Mouse (Mus musculus): ENCODE results near the gene Spata13.

The Spata13 gene

GRCm38 (mm10) chr14:60784427-60785315 is 150.9 kb downstream of the Spata13 start, which contains the start of gene Mipep:
TSS of gene Mipep (plus strand) at chr14:60784573.
- DNase-seq (ENCODE audit: low spot score in 2 of 2), result peak; percentile 74 to 85

DNA sequence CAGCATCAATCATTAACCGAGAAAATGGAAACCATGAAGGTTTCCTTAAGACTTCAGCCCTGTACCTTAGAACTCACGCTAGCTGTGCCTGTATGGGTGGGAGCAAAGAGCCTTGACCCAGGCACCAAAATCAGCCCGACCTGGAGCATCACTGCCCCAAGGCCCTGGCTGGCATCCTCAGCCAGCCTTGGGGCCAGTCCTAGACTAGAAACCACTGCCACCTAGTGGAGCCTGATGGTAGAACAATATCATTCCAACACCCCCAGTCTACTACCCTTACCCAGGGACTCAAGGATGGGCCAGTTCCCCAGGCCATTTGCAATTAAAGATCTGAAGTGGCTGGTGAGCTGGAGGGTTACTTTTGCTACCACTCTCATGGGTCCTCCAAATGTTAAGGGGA is 156.3 kb downstream of the Spata13 start:
- peak; percentile 26 to 75 for DNase-seq (ENCODE audit: low spot score in 2 of 2)

DNA sequence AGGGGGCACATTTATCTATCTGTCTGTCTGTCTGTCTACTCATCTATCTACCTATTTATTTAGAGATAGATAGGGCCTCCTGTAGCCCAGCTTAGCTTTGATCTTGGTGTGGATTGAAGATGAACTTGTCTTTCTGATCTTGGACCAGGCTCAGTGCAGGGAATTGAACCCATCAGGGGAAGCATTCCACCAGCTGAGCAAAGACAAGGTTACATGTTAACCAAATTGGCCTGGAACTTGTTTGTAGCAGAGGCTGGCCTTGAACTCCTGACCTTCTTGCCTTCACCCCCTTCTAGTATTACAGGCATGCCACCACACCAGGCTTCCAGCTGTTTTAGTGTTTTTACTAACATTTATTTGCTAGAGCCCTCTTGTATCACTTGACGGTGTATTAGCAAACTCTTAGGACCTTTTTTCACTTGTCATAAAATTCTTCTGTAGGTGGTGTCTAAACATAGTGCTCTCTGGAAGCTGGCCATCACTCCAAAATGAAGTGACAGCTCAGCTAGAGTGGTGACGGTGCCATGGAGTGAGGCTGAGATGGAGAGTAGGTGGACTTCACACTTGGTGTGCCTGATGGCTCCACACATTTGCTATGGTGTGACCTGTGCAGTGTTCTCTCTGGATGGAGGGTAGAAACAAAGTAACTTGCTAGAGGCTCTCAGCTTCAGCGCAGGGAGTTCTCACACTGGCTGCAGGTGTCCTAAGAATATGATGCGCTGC is 163.0 kb downstream of the Spata13 start:
- DNase-seq (ENCODE audit: low spot score in 2 of 2), result no peak

DNA sequence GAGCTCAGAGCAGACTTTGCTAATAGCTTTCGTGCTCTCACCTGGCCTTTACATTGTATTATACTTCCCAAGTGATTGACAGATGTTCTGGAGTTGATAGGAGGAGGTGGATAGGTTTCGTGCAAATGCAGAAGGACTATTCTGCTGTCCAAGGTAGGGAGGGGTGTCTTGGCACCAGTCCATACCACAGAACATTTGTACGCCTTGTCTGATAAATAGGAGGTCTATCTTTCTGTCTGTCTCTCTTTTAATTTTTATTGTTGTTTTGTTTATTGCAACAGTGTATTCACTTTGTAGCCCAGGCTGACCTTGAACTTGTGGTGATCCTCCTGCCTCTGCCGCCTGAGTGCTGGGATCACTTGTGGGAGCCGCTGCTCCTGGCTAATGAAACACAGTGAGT is 163.8 kb downstream of the Spata13 start:
- no peak for DNase-seq (ENCODE audit: low spot score in 2 of 2)

- DNase-seq (ENCODE audit: low spot score in 2 of 2), result no peak
Observed at GRCm38 (mm10) chr14:60798721-60799120, 164.9 kb downstream of the Spata13 start.

DNA sequence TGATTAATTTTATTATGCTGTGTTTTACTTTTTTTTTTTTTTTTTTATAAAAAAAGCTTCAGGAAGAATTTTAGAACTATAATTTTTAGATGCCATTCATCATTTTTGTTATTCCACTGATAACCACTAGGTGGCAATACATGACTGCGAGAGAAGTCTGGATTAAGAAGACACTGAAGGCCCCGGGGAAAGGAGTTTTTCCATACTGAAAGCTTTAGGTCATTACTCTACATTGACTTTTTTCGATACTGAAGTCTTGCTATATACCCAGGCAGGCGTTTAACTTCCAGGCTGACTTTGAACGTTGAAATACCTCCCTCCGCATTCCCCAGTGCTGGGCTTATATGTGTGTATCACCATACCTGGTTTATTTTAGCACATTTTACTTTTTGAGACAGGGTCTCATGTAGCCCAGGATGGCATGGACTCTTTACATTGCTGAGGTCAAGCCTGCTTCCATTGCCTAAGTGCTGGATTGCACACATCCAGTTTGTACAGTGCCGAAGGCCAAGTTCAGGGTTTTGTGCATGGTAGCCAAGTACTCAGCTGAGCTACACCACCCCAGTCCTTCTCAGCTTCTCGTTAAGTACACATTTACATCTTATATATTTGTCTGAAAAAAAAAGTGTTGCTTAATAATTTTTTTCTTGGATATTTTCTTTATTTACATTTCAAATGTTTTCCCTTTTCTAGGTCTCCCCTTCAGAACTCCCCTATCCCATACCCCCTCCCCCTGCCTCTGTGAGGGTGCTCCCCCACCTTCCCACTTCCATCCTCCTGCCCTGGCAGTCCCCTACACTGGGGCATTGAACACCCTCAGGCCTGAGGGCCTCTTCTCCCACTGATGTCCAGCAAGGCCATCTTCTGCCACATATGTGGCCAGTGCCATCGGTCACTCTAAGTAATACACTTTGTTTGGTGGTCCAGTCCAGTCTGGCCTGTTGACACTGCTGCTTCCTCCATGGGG is 166.2 kb downstream of the Spata13 start:
- DNase-seq (ENCODE audit: low spot score in 2 of 2), result peak in 1 of 2 experiments; percentile 45

DNA sequence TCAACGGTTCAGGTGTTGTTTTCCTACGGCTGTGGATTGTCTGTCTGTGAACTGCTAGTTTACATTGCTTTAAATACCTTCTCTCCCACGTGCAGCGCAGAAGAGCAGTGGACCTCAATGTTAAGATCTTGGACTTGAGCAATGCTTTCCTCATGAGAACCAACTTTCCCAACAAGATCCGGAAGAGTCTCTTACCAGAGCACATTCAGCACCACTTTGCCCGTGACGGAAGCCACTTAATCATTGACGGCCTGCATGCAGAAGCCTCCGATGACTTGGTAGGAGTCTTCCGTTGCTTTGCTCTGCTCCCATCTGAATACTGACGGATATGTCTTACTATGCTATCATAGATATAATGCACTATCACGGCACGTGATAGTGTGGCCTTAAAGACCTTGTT is 168.2 kb downstream of the Spata13 start:
- DNase-seq (ENCODE audit: low spot score in 2 of 2), result no peak

- DNase-seq (ENCODE audit: low spot score in 2 of 2), result no peak
Observed at GRCm38 (mm10) chr14:60804978-60805377, 171.2 kb downstream of the Spata13 start.

DNA sequence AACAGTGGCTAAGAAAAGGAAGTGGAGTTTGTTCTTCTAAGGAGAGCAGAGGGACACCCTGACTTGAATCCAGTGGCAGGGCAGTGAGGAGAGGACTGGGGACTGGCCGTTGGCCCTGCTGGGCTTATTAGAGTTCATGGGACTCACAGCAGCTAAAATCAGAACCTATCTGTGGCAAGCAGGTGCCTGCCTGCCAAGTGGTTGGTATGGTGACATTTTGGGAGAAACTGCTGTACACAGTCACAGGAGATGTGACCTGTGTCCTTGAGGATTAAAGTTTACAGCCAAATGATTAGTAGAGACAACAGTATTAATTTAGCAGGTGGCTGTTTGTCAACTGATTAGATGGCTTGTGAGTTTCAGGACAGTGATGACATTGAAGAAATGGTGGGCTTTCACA is 172.1 kb downstream of the Spata13 start:
- no peak for DNase-seq (ENCODE audit: low spot score in 2 of 2)

- no peak for DNase-seq (ENCODE audit: low spot score in 2 of 2)
Observed at GRCm38 (mm10) chr14:60806891-60807344, 173.1 kb downstream of the Spata13 start.

- no peak for DNase-seq (ENCODE audit: low spot score in 2 of 2)
Observed at GRCm38 (mm10) chr14:60809881-60810280, 176.1 kb downstream of the Spata13 start.

DNA sequence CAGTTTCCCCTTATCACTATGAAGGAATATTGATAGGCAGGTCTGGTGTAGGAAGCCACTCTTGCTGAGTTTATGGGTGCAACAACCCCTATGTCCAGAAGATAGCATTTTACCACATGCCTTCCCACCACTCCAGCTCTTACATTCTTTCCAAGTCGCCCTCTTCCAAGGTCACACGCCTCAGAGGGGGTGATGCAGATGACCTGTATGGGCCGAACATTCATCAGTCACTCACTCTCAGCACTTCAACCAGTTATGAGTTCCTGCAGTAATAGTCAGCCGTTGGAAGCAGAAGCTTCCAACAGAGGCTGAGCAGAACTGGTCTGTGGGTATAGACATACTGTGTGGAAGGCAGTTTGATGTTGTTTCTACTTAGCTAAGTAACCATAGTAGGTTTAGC is 177.7 kb downstream of the Spata13 start:
- no peak for DNase-seq (ENCODE audit: low spot score in 2 of 2)

Data from thymus, postnatal 10 days (tissue).